Mouse (Mus musculus): ENCODE measurements at regions not wholly inside any gene's neighbourhood (a gene's known extent, or its start where the extent isn't known, plus 50 kb on each side); places are given as distances from the start of the nearest gene placed in this dataset.
A peak's percentile ranks its signal among the peaks of the same experiment; 100 is the strongest.

DNA sequence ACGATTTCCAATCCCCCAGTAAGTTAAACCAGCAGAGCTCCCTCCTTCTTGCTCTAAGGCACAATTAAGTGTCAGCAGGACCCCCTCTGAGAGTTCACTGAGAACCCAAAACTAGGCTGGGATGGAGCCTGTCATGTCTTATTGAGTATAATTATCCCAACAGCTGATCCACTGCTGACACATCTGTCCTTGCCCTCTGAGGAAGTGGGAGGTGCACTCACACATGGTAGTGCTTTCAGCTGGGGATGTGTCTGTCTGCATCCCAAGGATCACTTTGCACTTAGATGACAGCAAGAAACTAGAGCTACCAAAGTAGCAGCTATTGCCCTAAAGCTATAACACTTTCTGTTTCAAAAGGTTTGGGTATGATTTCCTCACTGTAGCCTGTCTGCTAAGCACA is 291.7 kb downstream of the Irx2 start:
- intact Hi-C loops (cut with DNase I), result no loop called here
- DNase-seq (ENCODE audit: low spot score in 2 of 2), result no peak

DNA sequence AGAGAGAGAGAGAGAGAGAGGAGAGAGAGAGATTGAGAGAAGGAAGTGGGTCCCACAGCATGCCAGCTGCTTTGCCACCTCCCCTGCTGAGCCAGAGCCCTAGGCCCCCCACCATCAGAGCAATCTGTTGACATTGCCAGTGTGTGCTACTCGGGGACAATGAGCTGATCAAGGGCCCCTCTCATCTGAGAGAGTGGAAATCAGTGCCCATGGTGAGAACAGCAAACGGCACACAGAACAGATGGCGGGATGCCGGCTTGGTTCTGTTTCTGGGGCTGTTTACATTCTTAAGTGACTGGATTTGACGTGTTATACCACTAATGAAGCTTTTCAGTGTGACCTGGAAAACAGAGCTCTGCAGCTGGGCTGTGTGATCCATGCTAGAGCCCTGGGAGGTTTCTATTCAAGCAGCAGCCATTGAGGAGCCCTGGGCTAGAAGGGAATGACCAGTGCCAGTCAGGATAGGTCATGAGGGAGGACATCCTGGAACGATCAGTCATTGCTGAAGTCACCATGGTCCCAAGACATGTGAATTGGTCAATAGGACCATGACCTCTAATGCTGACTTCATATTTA is 296.0 kb downstream of the Irx2 start:
- peak; percentile 15 to 26 for DNase-seq (ENCODE audit: low spot score in 2 of 2)
- intact Hi-C loops (cut with DNase I), result no loop called here

- no peak for DNase-seq (ENCODE audit: low spot score in 2 of 2)
- intact Hi-C loops (cut with DNase I), result no loop called here
Measured at GRCm38 (mm10) chr13:72937246-72937645, 308.6 kb downstream of the Irx2 start.

DNA sequence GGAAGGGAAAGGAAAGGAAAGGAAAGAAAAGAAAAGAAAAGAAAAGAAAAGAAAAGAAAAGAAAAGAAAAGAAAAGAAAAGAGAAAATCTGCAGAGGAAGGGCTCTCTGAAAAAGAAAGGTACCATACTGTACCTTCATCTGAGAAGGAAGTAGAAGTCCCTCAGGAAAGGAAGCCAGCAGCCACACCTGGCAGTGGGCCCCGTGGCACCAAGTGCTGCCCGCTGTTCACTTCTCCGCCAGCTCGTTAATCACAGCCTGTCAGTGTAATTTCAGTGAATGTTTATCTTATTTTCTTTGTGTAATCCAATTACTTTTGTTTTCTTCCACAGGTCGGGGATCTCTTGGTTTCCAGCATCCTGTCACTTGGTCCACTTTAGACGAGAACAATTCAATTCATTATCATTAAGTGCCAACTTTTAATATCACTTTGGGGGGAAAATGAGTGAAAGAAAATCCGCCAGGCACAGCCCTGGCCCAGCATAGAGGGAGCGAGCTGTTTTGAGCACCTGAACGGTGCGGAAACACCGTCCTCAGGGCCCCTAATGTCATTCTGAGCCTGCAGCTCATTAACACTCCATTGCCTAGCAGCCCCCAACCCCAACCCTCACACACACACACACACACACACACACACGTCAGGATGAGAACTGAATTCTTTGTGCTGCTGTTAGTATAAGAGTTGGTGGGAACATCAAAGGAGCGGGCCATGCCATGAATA is 309.7 kb downstream of the Irx2 start:
- intact Hi-C loops (cut with DNase I), result no loop called here
- no peak for DNase-seq (ENCODE audit: low spot score in 2 of 2)

DNA sequence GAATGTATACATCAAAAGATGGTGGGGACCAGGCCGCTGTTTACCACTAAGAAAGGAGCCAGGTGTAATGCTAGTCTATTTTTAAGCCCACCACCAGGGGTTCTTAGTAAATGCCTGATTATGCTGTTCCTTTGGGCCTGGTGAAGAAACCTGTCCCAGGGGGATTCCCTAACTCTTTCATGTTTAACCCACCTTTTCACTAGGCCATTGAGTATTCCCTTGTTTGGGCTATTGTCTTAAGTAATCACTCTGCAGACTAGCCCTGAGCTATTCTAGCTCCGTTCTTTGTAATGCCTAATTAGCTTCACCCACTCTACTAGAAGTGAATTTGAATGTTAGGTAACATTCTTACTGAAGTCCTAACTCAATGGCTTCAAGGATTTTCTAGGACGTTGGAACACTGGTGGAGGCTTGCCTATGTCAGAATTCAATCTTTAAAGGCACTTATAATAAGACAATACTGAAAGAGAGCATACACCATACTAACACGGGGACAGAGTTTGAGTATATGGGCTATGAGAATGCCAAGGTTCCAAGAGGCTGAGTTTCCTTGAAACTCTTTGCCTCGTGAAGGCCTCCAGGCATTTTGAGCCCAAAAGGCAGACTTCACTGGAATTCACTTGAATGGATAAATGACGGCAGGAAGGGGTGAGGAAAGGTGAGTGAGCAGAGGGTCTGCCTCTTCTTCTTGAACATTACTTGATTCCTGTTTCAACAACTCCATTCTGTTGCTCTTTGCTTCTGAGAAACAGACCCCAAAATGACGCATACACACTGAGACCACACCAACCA is 312.7 kb upstream of the Irx4 start:
- intact Hi-C loops (cut with DNase I), result no loop called here
- no peak for DNase-seq (ENCODE audit: low spot score in 2 of 2)

DNA sequence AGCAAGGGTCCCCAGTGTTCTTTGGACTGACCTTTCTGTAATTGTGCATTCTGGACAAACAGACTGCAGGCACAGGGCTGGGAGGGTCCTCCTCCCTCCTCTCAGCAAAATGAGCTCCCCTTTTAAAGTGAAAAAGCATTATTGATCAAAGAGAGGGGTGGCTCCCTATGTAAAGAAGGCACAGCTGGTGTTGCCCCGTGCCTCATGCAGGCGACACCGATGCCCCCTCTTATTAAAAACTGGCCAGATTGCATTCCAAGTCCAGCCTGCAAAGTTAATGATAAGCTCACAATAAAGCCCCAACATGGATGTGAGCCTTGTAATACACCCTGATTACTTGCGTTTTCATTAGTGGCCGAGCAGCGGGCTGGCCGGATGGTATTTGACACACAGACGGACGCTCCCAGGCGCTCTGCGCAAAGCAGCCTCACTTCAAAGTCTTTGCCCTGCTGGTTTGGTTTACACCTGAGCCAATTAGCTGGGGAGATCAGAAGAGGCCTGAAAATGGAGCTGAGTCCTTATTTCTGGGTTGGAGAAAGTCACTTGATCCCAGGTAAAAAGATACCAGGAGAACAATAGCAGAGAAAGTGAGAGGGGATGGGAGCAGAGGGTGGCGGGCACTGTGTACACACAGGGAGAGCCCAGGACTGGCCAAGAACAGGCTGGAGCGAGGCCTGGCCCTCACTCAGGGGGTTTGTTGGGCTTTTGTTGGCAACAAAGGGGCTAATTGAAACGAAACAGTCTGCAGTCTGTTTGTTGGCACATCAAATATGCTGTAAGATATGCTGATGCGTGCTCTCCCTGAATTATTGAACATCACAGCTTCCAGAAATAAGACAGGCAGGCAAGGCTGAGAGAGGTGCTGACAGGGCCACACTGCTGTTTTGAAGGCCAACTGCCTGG is 301.4 kb upstream of the Irx4 start:
- intact Hi-C loops (cut with DNase I), result no loop called here
- no peak for DNase-seq (ENCODE audit: low spot score in 2 of 2)

DNA sequence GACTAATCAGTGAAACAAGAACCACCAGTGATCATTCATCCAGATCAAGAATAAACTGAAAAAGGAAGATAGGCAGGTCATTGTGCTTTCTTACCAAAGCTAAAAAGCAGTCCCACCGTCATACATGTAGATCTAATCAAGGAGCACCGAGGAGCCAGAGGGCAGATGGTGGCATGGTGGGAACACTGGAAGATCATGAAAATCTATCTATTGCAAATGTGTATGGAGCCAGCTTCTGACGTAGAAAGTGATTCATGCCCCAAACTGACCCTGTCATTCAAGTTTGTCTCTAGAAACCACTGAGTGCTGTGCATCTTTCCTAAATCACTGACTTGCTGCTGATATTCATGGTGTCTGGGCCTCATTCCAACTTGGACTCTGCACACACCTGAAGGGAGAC is 299.0 kb upstream of the Irx4 start:
- DNase-seq (ENCODE audit: low spot score in 2 of 2), result no peak
- intact Hi-C loops (cut with DNase I), result no loop called here

DNA sequence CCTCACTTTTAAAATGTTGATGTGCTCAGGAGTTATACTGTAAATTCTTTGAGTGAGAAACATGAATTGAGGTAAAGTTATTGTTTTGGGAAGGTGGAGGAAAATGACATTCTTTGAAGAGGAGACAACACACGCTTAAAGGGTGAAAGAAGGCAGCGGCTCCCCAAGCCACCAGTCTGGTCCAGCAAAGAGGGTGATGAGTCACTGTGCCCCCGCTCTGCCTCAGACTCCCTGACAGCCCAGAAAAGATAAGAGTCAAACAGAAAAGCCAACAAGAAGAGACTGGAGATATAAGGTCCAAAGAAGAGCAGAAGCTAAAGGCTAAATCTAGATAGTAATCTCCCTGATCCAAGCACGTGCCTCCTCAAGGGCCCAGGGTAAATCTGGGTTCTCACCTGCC is 288.1 kb upstream of the Irx4 start:
- intact Hi-C loops (cut with DNase I), result no loop called here
- no peak for DNase-seq (ENCODE audit: low spot score in 2 of 2)

GRCm38 (mm10) chr13:72972894-72973293 is 287.4 kb upstream of the Irx4 start:
- no peak for DNase-seq (ENCODE audit: low spot score in 2 of 2)
- intact Hi-C loops (cut with DNase I), result no loop called here

GRCm38 (mm10) chr13:72977213-72977612 is 283.1 kb upstream of the Irx4 start:
- DNase-seq (ENCODE audit: low spot score in 2 of 2), result no peak

GRCm38 (mm10) chr13:72977971-72978370 is 282.3 kb upstream of the Irx4 start:
- intact Hi-C loops (cut with DNase I), result no loop called here
- DNase-seq (ENCODE audit: low spot score in 2 of 2), result no peak

More at GRCm38 (mm10) chr13:72977213-72977612, 283.1 kb upstream of the Irx4 start:
- intact Hi-C loops (cut with DNase I), result no loop called here

DNA sequence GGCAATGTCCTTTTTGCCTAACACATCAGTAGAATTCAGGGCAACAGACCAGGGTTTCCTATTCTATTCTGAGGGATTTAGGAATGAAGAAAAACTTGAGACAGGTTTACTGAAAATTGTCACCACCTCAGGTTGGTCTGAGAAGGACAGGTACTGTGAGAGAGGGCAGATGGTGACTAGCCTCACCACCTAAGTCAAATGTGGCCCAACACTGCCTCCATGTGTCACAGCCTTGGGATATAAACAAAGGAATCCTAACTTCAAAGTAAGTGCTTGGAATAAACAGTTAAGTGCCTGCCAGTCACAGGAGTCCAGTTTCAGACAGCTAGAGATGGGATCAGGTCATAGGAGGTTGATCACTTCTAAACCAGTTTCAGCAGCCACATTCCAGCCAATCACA is 281.3 kb upstream of the Irx4 start:
- intact Hi-C loops (cut with DNase I), result no loop called here

GRCm38 (mm10) chr13:72992589-72993409 is 267.5 kb upstream of the Irx4 start:
- no peak for DNase-seq (ENCODE audit: low spot score in 2 of 2)
- intact Hi-C loops (cut with DNase I), result no loop called here

More for the DNA sequence above, 281.3 kb upstream of the Irx4 start:
- no peak for DNase-seq (ENCODE audit: low spot score in 2 of 2)

DNA sequence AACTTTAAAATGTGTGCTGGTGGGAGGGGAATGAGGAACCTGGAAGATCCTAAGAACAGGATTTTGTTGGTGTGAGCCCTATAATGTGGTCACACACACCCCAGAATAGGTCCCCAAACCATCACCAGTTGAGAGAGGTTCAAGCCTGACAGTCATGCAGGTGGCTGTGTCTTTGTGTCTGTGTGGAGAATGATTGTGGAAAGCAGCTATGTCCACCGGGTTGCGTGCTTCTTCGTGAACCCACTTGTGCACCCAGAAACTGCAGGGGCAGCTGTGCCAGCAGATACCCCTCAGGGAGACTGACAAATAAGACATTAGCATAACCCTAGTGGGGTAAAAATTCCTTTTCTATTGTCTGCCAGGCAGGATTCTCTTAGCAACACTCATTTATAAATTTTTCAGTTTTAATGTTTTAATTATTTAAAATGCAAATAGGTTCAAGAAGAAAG is 266.8 kb upstream of the Irx4 start:
- intact Hi-C loops (cut with DNase I), result no loop called here
- no peak for DNase-seq (ENCODE audit: low spot score in 2 of 2)

GRCm38 (mm10) chr13:72994538-72994937 is 265.7 kb upstream of the Irx4 start:
- intact Hi-C loops (cut with DNase I), result no loop called here
- DNase-seq (ENCODE audit: low spot score in 2 of 2), result no peak

- intact Hi-C loops (cut with DNase I), result no loop called here
- DNase-seq (ENCODE audit: low spot score in 2 of 2), result no peak
Measured at GRCm38 (mm10) chr13:73008856-73009546, 251.3 kb upstream of the Irx4 start.

DNA sequence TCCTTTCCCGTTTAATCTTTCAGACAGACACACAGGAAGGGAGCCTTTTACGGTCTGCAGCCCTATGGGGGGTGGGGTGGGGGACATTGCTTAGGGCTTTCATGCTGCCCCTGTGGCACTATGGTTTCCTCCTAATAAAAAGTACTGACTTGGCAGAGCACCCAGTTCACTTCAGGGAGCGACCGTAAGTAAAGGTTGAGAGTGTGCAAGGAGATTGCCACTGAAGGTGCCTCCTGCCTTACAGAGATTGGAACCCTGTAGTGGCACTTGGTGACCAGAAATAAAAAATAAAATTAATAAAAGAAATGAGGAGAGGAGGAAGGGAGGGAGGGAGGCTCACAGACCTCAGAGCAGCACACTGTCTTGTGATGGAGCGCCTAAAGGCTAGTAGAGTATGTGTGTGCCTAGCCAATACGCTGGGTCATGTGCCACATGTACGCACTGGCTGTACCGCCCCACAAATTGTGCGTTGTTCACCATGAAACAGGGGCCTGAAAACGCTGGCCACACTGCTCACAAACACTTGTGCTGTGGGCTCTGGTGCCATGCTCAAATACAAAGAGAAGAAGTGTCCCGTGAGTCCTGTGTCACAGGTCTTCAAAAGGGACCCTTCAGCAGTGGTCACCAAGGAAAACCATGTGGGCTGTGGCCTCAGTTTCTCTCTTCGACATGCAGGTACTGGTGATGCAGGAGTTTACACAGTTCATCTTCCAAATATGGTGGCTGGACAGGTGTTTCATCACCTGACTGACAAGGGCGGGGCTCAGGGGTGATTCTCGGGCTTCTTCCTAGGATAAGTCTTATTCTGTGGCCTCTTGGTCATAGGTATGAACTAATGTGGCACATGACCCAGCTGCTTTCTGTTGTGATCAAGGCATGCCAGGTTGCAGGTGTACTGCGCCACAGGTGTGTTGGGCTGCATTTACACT is 250.5 kb upstream of the Irx4 start:
- DNase-seq (ENCODE audit: low spot score in 2 of 2), result no peak
- intact Hi-C loops (cut with DNase I), result no loop called here
